Mouse (Mus musculus): ENCODE measurements around the gene Olfr1496. TPM values are rescaled to one million over a fixed set of nuclear protein-coding genes. Genes with fewer than 3 reads are reported as not detected.
"Not testable (repeated sequence)": the region's sequence is repeated elsewhere in the genome, so short reads cannot be mapped to it uniquely, and the experiment has no call there.

Gene Olfr1496
- not detected for total RNA-seq (2021)
- long read RNA-seq, experiment 1: 0 reads
- long read RNA-seq, experiment 2: 0 reads

DNA sequence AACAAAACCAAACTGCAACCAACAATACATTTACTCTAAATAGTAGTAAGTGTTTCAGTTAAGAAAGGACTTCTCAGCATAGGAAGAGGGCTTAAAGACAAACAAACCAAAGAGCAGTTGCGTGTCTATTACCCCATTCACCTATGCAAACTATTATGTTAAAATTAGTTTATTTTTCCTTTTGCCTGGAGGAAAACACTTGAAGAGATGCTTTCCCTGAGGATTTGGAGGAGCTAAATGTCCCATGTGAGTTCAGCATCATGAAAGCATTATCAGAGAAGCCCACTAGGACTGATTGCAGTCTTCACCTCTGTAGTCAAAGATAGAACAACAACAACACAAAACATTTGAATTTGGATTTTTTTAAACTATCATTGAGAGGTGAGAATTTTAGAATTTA is at the start of gene Olfr1496:
Olfr1496 (plus strand) TSS at position 301 of the 400 bp plus-strand sequence.
- no peak for DNase-seq

DNA sequence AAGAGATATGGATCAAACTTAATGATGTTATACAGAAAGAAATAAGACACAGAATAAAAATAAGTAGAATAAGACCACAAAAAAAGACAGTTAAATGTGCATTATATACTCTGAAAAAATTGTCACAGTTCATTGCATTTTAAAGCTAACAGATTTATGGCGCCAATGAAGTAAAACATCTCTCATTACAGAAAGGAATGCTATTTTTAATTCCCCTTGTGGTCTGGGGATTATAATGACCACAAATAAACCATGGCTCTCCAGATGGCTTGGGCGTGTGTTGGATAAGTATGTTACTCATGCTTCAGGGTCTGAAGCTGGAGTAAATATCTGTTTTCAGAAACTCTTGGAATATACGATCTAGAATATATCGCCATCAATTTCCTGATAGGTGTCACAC is 38.2 kb upstream of the Olfr1496 start, which contains the start of gene Olfr1494:
Olfr1494 (plus strand) TSS at position 301 of the 400 bp plus-strand sequence.
- no peak for DNase-seq

DNA sequence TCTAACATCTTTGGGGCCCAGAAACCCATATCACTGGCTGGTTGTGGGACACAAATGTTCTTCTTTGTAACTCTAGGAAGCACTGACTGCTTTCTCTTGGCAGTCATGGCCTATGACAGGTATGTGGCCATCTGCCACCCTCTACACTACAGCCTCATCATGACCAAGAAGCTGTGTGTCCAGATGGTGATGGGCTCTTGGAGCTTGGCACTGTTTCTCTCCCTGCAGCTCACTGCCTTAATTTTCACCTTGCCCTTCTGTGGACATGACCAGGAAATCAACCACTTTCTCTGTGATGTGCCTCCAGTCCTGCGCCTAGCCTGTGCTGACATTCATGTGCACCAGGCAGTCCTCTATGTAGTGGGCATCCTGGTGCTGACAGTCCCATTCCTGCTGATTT is 28.3 kb upstream of the Olfr1496 start:
- DNase-seq: no peak

DNA sequence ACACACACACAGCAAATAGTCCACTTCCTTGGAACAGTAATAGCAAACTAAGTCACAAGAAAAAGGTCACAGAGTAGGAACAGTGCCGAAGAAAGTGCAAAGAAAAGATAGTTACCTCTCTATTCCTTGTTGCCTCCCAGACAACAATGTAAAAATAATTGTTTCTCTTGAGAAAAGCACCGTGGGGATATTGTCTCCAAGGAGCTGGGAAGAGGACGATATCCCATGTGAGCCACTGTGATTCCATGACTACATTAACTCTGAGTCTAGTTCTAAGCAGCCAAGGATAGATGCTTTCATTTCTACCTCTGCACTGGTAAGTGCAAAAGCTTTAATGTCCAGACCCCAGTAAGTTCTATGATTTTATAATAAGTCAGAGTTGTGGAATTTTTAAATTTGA is 13.4 kb upstream of the Olfr1496 start, which contains the start of gene Olfr1495:
Olfr1495 (plus strand) TSS at position 301 of the 400 bp plus-strand sequence.
- DNase-seq: no peak

DNA sequence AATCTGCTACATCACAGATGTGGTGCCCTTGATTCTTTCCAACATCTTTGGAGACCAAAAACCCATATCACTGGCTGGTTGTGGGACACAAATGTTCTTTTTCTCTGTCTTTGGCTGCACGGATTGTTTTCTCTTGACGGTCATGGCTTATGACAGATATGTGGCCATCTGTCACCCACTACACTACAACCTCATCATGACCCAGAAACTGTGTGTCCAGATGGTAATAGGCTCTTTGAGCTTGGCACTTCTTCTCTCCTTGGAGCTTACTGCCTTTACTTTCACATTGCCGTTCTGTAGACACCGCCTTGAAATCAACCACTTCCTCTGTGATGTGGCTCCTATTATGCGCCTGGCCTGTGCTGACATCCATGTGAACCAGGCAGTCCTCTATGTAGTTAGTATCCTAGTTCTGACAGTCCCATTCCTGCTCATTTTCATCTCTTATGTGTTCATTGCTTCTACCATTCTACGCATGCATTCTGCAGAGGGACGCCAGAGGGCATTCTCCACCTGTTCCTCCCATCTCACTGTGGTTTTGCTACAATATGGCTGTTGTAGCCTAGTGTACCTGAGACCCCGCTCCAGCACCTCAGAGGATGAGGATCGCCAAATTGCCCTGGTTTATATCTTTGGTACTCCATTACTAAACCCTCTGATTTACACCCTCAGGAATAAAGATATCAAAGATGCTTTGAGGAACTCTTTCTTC is 9.0 kb upstream of the Olfr1496 start:
- no peak for DNase-seq

DNA sequence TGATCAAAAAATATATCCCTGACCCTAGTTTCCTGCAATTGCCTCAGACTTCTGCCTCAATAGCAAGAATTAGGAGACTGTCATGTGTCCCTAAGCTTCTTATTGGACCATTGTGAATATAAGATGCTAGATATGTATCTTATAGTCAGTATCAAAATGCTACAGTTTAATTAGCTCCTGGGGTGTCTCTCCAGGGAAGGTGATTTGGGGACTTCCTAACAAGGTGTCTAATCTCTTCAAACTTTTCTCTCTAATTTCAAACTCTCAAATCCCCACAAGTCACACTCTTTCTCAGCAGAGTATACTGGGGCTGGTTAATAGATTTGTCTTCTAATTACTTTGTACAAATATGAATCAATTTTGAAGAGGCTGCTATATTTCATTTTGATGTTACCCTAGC is 20.4 kb downstream of the Olfr1496 start, which contains the start of gene Olfr1497:
Olfr1497 (minus strand) TSS at position 101 of the 400 bp plus-strand sequence.
- no peak for DNase-seq

DNA sequence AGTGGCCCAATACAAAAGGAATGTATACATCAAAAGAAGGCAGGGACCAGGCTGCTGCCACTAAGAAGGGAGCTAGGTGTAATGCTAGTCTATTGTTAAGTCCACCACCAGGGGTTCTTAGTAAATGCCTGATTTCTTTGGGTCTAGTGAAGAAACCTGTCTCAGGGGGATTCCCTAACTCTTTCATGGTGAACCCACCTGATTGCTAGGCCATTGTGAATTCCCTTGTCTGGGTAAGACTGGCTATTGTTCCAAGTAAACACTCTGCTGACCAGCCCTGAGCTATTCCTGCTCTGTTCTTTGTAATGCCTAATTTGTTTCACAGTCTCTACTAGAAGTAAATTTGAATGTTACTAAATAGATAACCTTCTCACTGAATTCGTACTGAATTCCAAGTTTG is 27.8 kb downstream of the Olfr1496 start:
- DNase-seq: not testable (repeated sequence)

DNA sequence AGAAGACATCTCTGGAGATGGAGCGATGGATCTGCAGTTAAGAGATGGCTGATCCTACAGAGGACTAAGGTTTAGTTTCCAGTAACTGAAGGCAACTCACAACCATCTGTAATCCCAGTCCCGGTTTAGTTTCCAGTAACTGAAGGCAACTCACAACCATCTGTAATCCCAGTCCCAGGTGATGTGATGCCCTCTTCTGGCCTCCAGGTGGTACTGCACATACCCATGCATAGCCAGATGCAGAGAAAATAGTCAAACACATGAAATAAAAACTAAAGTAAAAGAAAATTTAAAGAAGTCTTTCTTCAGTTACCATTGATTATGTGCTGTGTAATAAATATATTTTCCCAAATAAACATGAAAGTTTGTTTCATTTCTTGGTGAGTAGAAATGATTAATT is 35.1 kb downstream of the Olfr1496 start:
- no peak for DNase-seq

DNA sequence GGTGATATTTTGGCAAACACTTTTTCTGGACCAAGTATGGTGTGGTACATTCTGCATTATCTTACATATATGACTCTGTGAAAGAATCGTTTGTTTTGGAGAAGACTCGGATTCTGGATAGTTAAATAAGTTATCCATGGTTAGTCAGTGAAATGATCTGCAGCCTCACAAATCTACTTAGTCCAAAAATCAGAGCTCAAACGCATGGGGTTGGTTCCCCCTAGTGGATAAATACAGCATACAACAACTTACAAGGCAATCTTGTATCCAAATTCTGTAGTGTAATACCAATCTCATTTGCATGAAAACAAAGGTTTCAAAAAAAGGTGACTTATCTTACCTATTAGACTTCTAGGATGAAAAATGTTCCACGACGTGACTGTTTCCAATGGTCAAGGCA is 41.1 kb downstream of the Olfr1496 start:
- DNase-seq: no peak

DNA sequence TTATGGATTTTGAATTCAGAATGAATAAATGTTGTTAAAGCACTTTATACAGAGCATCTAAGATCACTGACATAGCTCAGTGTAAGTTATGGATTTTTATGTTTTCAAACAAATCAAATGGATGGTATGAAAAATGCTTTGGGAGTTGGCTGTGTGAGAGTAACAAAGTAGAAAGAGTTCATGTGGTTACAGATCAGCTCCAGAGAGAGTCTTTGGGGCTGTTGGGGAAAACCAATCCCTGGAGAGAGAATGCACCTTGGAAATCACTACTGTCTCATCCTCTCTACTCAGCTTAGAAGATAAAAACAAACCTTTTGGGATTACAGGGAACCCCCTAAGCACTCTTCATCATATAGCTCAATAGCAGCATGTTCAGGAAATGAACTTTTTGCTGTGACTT is 41.7 kb downstream of the Olfr1496 start, which contains the start of gene Olfr1499:
Olfr1499 (minus strand) TSS at position 101 of the 400 bp plus-strand sequence.
- DNase-seq: no peak

DNA sequence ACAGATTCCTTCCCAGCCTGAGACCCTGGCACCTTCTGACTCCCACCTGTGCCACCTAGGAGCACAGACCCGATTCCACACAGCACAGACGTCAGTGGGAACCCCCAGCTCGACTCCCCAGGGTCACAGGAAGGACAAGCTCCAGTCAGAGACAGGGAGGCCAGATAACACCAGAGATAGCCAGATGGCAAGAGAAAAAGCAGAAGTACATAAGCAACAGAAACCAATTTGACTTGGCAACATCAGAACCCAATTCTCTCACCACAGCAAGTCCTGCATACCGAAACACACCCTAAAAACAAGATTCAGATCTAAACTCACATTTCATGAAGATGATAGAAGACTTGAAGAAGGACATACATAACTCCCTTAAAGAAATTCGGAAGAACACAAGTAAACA is 43.2 kb downstream of the Olfr1496 start:
- no peak for DNase-seq

DNA sequence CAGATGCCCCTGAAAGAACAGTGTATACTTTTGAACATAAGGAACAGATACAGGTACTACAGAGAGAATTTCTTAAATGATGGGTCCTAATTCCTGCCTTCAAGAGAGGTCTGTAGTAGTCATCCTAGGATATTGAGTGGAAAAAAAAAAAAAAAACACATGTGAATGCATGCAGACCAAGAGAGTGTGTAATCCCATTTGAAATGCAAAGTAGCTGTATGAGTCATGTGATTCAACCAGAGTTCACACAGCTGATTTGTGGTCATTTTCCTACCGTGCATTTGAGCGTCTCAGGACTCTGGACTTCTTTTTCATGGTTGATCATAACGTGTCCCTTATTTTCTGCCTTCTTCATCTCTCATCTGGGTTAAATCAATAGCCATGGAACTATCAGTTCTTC is 50.8 kb downstream of the Olfr1496 start:
- no peak for DNase-seq

DNA sequence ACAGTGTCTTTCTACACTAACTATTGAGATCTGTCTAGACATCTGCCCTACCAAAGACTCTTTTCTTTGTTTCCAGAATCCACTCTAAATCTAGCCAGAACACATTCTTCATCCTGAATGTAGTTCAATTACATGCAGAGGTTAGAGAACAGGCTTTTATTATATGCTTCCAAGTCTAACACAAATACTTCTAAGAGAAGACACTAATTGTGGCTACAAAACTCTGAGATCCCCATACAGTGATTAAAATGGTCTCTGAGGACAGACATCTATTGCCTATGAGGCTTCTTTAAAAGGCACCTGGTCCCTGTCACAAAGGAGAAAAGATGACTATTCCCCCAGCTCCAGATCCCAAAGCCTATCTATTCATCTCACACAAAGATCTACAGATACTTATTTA is 52.7 kb downstream of the Olfr1496 start, which contains the start of gene Olfr1500:
Olfr1500 (minus strand) TSS at position 101 of the 400 bp plus-strand sequence.
- DNase-seq: no peak

Other genes starting within 250 kb of the Olfr1496 start
- gene Olfr1480, start 250.0 kb upstream of the Olfr1496 start, total RNA-seq (2021): not detected
- not detected for gene Olfr1484, start 194.4 kb upstream of the Olfr1496 start, total RNA-seq (2021)
- not detected for gene Olfr1487, start 160.5 kb upstream of the Olfr1496 start, total RNA-seq (2021)
- gene Olfr1489, start 146.3 kb upstream of the Olfr1496 start, total RNA-seq (2021): not detected
- not detected for gene Olfr1490, start 126.8 kb upstream of the Olfr1496 start, total RNA-seq (2021)
- not detected for gene Olfr1491, start 80.6 kb upstream of the Olfr1496 start, total RNA-seq (2021)
- not detected for gene Olfr1493-ps1, start 54.6 kb upstream of the Olfr1496 start, total RNA-seq (2021)
- gene Olfr1494, start 38.1 kb upstream of the Olfr1496 start, total RNA-seq (2021): not detected
- not detected for gene Olfr1495, start 13.3 kb upstream of the Olfr1496 start, total RNA-seq (2021)
- gene Olfr1497, start 20.3 kb downstream of the Olfr1496 start, total RNA-seq (2021): not detected
- gene Olfr1499, start 41.6 kb downstream of the Olfr1496 start, total RNA-seq (2021): not detected
- not detected for gene Olfr1500, start 52.6 kb downstream of the Olfr1496 start, total RNA-seq (2021)
- gene Olfr1501, start 72.8 kb downstream of the Olfr1496 start, total RNA-seq (2021): not detected
- not detected for gene Olfr1502, start 83.9 kb downstream of the Olfr1496 start, total RNA-seq (2021)
- gene Olfr1504, start 120.0 kb downstream of the Olfr1496 start, total RNA-seq (2021): not detected
- not detected for gene Olfr1505, start 135.7 kb downstream of the Olfr1496 start, total RNA-seq (2021)

Measured in gastrocnemius, postnatal 25 days (tissue).